Mouse (Mus musculus) urinary bladder, postnatal 25 days (tissue): ENCODE measurements at regions not wholly inside any gene's neighbourhood (a gene's known extent, or its start where the extent isn't known, plus 50 kb on each side); places are given as distances from the start of the nearest gene placed in this dataset.

Source experiments
- DNase-seq: peaks from one replicate; pipeline ENCODE4 v3.0.0; 2022; ENCODE audit warnings: low spot score

GRCm38 (mm10) chr2:171675411-171675810 lies 367.9 kb downstream of the Cbln4 start:
- no peak for DNase-seq

DNA sequence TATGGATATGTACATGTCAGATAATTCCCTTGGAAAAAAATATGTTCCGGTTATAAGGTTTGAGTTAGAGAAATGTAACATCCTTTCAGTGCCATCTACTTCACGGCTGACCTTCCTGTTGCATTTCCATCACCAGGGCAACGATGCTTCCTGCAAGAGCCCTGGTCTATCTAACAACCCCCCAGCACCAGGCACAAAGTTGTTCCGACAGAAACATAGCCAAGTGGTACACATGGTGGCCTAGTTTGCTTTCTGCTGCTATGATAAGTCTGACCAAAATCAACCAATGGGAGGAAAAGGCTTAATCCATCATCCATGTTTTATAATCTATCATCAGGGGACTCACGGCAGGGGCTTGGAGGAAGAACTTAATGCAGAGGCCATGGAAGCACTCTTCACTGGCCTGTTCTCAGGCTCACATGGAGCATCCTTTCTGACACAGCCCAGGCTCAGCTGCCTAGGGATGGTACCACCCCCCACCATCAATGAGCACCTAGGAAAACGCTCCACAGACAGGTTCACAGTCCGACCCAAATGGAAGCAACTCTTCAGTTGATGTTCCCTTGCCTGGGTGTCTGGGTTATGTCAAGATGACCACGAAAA lies 372.2 kb downstream of the Cbln4 start:
- no peak for DNase-seq

DNA sequence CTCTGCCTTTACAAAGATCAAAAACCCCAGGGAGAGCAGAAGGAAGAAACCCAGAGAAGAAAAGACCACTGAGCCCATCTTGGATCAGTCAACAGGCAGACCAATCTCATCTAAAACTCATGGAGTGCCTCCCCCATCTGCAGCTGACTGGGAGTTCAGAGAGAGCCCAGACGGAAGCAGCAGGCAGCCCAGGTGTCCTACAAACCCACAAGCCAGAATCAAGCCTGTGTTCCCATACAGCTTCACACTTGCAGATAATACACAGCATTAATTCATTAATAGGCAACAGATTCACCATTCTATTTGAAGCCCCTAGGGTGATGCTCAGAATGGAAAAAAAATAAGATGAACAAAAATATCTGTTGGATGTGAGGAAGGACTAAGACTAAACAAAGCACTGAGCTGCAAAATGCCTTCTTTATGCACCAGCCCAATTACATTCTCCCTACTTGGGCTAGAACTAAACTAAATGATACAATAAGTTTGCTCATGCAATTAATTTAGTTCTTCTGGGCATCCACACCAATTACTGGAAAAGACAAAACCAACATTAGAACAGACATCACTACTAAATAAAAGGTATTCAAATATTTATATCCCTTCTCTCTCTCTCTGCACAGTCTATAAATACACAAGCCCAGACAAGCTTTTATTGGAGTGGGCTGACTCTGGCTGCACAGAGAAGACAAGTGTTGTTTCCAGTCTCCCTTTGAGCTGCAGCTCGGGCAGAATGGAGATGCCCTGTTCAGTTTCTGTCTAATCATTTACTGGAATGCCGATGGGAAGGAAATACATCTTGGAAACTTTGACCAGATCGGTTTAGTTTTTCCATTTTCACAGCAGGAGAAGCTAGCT lies 374.2 kb downstream of the Cbln4 start:
- DNase-seq: no peak

GRCm38 (mm10) chr2:171662571-171662970 lies 380.7 kb downstream of the Cbln4 start:
- no peak for DNase-seq

DNA sequence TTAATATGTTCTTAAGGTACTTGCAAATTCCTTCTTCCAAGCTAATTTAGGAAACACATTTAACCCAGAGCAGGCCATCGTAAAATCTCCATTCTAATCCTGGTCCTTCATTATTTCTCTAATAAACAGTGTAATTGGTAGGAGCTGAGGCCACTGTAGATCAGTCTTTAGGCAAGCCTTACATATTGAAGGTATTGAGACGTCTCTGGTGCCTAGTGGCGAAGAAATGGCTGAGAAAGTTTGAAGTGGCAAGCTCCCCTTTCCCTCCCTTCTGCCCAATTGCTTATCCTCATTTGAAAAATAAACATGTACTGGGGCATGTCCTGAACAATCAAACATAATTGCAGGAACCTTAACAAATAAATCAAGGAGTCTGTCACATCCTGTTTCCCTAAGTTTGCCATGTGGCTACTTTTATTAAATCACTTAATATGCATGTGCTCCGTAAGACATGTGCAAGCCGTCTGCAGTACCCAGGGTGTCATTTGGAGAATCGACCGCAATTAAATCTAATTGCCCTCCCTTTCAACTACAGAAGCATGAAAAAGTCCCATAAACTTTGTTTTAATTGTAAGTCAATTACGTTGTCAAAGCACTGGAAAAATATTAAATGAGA lies 381.3 kb downstream of the Cbln4 start:
- DNase-seq: no peak

DNA sequence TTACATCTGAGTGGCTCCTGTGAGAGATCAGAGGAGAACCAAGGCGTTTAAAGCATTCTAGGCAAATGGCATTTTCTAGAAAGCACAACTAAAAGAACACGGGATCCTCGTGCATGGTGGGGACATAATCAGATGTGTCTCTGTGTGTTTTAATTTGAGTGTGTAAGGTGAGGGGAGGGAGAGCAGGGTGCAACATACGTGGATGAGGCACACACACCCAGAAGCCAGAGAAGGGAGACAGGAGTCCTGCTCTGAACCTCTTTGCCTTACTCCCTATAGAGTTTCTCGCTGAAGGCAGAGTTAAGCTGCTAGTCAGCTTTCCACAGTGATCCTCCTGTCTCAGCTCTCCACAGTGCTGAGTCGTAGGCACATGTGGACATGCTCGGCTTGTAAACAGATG lies 386.1 kb downstream of the Cbln4 start:
- no peak for DNase-seq

DNA sequence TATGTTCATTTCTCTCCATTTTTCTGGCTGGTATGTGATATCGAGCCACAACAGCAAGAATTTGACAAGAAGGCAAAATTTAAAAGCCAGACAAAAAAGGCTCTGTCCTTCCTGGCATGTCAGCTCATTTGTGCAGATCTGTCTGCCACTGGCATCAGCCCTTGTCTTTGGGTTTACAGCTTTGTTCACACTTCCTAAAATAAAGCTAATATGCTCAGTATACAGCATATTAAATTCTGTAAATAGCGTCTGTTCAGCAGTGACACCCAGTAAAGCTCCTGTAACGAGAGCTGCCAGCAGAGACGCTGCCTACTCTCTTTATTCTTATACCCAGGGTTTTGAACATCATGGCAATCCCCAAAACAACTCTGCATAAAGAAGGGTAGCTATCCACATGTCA lies 401.5 kb downstream of the Cbln4 start:
- no peak for DNase-seq

DNA sequence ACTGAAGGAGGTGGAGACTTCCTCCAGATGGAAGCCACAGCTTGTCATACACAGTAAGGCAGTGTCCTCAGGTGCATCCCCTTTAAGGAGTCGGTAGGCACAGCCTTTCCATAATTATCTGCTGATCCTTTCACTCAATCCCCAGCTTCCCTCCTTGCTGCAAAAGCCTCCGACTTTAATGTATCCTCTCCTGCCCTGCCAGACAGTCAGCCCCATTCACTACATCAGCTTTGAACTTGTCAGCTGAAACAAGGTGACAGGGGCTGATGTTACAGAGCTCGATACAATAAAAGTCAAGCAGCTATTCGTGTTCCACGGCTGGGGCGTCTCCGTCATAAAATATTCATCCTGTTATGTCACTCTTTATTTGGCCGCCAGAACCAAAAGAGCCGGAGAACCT lies 402.8 kb downstream of the Cbln4 start:
- no peak for DNase-seq

DNA sequence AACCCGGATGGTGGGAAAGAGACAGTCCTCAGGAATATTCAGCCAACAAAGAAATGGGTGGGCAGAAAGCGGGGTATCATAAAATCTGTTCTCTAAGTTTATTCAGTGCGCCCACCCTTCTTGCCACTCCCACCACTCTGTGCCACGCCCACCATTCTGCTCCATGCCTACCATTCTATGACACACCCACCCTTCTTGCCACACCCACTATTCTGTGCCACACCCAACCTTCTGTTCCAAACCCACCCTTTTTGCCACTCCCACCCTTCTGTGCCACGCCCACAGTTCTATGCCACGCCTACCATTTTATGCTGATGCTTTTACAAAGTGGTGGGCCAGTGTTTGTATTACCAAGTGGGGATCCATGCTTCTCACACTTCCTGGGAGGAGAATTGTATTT lies 404.3 kb downstream of the Cbln4 start:
- no peak for DNase-seq

DNA sequence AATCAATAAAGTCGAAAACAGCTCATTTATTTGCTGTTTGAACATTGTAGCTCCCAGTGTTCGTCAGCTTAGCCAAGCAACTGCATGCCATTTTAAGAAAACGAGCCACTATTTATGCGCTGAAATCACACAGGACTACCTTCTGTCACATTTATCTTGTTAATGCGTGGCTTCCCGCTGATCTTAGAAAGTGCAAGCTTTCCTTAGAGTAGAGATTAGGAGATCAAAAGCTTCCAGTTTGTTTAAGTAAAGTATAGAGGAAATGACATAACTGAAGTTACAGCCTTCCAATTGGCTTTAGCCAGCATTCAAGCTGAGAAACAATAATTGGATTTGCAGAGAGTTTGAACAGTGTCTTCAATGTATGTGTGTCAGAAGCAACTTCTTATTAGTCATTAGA lies 406.4 kb downstream of the Cbln4 start:
- no peak for DNase-seq

DNA sequence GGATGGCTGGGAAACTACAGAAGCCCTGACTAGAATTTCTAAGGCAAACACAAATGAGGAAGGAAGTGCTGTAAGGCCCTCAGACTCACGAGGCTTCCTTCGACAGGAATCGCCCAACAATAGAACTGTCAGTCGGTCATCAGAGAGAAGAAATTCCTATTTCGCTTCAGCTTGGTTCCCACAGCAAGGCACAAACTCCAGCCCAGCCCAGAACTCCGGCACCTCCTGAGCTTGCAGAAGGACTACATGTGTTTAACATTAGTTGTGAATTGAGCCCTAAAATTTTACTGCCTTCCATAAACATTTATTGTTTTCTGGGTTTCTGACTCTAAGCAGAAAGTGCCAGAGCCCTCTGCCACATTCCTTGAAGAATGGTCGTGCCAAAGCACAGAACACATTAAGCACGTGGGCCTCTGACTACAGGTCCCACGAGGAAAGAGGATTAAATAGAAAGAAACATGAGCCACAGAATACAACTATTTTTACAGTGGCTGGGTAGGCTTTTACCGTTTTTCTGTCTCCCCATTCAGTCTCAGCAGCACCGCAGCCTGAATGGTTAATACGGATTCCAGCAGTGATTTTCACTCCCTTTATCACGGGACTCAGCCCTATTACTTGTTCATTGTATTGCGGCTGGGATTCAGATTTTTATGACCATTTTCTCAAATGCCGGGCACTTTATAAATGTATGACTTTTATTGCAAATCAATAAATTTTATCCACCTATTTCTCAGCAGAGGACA lies 409.7 kb downstream of the Cbln4 start:
- no peak for DNase-seq

DNA sequence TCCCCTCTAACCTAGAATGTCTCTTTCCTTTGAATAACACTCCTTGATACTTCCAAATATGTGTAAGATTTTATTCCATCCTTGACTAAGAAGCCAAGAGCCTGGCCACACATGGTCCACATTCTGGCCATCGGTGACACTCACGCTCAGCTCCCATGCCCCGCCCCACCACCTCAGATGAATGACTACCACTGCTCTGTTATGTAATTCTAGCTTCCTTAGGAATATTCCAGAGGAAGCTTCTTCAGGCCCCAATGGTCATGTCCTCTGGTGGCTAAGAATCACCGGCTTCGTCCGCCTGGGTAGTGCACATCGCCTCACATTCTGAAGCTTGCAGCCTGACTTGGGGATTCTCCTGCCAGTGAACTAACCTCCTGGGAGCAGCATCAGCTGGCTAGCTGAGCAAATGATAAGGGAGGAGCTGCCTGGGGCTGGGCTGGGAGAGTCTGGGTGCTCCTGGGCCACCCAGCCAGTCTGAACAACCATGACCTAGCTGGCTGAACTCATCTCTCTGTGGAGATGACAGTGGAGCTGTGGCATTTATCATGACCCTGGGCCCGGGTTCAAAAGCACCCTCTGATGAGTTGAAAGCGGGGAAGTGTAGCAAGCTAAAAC lies 413.1 kb downstream of the Cbln4 start:
- no peak for DNase-seq

DNA sequence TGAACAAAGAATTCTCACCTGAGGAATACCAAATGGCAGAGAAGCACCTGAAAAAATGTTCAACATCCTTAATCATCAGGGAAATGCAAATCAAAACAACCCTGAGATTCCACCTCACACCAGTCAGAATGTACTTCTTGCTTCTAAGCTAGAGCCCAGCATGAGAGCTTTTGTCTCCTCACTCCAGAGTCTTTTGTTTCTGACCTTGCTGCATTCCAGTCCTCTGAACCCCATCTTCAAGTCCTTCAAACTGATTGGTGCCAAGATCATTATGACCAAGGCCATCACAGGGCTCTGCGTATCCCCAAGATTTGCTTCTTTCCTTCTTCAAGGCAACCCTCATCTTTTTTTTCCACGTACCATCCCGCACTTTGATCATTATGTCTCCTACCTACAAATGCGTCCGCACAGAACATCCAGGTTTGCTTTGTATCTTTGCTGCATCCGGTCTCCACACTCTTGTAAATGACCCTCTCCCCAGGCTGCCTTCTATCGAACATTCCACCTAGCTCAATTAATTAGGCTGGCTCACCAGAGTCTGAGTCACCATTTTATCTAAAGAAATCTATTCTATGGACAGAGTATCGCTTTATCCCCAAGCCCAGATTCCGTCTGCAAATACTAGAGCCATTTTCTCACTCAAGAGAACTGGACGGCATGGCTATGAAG lies 414.9 kb downstream of the Cbln4 start:
- no peak for DNase-seq

- no peak for DNase-seq
Measured at GRCm38 (mm10) chr2:171620668-171621067, 422.6 kb downstream of the Cbln4 start.

DNA sequence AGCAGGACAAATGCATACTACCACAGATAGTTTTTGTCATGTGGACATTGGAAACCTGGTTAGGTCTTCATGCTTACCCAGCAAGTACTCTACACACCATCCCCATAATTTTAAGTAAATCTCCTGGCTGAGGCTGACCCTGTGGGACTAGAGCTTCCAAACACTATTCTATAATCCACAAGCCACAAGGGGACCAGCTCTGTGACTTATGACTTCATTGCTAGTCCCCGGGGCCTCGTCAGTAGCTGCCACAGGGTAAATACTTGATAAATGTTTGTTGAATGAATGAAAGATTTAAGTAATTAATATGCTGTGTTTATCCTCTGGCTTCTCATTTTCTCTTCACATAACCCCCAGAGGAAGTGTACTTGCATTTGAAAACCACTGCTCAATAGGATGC lies 423.0 kb downstream of the Cbln4 start:
- no peak for DNase-seq

- no peak for DNase-seq
Measured at GRCm38 (mm10) chr2:171618771-171619170, 424.5 kb downstream of the Cbln4 start.

DNA sequence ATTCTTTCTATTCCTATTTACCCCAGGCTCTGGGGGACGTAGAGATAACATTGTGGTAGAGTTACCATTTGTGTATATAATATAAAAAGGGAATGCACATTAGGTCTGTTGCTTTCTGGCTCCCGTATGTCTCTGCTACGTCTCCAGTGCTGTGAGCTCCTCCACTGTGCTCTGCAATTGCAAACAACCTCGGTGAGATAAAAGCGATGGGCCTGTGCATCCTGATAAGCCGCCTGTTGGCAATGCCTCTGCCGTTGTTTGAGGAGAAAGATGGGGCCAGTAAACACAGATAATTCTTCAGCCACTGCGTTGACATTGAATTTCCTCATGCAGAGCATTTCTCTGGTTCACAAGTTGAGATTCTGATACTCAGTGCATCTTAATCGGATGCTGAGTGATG lies 424.9 kb downstream of the Cbln4 start:
- no peak for DNase-seq

GRCm38 (mm10) chr2:171615462-171615861 lies 427.8 kb downstream of the Cbln4 start:
- no peak for DNase-seq

GRCm38 (mm10) chr2:171605064-171605463 lies 438.2 kb downstream of the Cbln4 start:
- no peak for DNase-seq

GRCm38 (mm10) chr2:171595240-171595639 lies 448.0 kb downstream of the Cbln4 start:
- DNase-seq: no peak

DNA sequence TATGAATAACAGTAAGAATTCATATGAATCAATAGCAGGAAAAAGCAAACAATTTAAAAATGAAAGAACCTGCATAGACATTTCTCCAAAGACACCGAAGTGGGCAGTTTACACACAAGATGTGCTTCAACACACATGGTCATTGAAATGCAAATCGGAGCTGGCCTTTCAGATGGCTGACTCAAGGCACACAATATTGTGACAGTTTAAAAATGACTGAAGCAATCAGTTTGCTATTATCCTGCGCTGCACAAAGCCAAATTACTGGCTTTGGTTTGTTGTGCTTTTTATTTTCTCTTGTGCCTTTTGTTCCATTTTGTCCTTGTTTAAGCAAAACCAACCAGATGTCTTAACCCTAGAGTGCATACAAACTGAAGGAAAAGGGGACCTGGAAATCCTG lies 449.4 kb downstream of the Cbln4 start:
- no peak for DNase-seq

- no peak for DNase-seq
Measured at GRCm38 (mm10) chr2:171592315-171592714, 451.0 kb downstream of the Cbln4 start.
